Mouse (Mus musculus) embryonic facial prominence, embryonic 12.5 days (tissue): ENCODE data around the gene Tsc22d4. TPM values are rescaled to one million over a fixed set of nuclear protein-coding genes. Genes with fewer than 3 reads are reported as not detected.

ENCODE experiments used
- ATAC-seq: fragments of 200-750 bp; cut with Nextera tagmentation; 2 replicates; pipeline ENCODE4 v1.8.0; 2017; ENCODE audit not compliant: insufficient number of reproducible peaks, insufficient read depth, low FRiP score, low TSS enrichment
- H3K27ac ChIP-seq: fragments of 300-500 bp; sonication (generic); 2 replicates; pipeline ENCODE4 v1.5.1; 2016; ENCODE audit warnings: mild to moderate bottlenecking
- H3K27me3 ChIP-seq: fragments of 300-500 bp; sonication (generic); 2 replicates; pipeline ENCODE4 v1.6.1; 2016; ENCODE audit warnings: mild to moderate bottlenecking, moderate library complexity
- H3K36me3 ChIP-seq: fragments of 300-500 bp; sonication (generic); 2 replicates; pipeline ENCODE4 v1.6.1; 2016; ENCODE audit warnings: mild to moderate bottlenecking
- H3K4me1 ChIP-seq: fragments of 300-500 bp; sonication (generic); 2 replicates; pipeline ENCODE4 v1.6.1; 2016
- H3K4me2 ChIP-seq: fragments of 300-500 bp; sonication (generic); replicated peaks from 2 replicates; pipeline ENCODE4 v1.6.1; 2016; ENCODE audit warnings: mild to moderate bottlenecking, moderate library complexity
- H3K4me3 ChIP-seq: fragments of 300-500 bp; sonication (generic); 2 replicates; pipeline ENCODE4 v1.5.1; 2016; ENCODE audit warnings: mild to moderate bottlenecking
- H3K9ac ChIP-seq: fragments of 300-500 bp; sonication (generic); 2 replicates; pipeline ENCODE4 v1.6.1; 2016; ENCODE audit warnings: mild to moderate bottlenecking, moderate library complexity
- H3K9me3 ChIP-seq: fragments of 300-500 bp; sonication (generic); 2 replicates; pipeline ENCODE4 v1.6.1; 2016; ENCODE audit warnings: mild to moderate bottlenecking, moderate library complexity
- WGBS: fragments of 180-500 bp; shearing (Covaris S2); methylation state at CpG from one replicate; pipeline ENCODE4 v1.1.7; 2016; 5-methylcytosine and 5-hydroxymethylcytosine counted together
- polyA plus RNA-seq: library from polyadenylated mRNA; unstranded; fragments of >200 nt; fragmentation: Nextera tagmentation; extraction: Ambion mirVana; gene quantifications from 2 replicates; pipeline ENCODE4 v1.2.1, GENCODE M21; 2016

Tsc22d4 gene
- polyA plus RNA-seq, 1 experiment from 2014 or later, result 133 TPM

- 83% methylated on average over 5 of the region's 5 CpGs for WGBS
- H3K4me1 ChIP-seq, result no peaks in the 10 kb centered on the region
- no peaks in the 10 kb centered on the region for H3K27me3 ChIP-seq
- no peak overlapping the region for H3K4me3 ChIP-seq
- no peak overlapping the region for H3K27ac ChIP-seq
- H3K36me3 ChIP-seq, result no peaks in the 10 kb centered on the region
- no peak overlapping the region for H3K9ac ChIP-seq
- no peak for ATAC-seq
- H3K4me2 ChIP-seq, result no peak overlapping the region
- H3K9me3 ChIP-seq, result no peaks in the 10 kb centered on the region
Observed at GRCm38 (mm10) chr5:137723840-137724239, 21.7 kb upstream of the Tsc22d4 start.

GRCm38 (mm10) chr5:137726767-137727166, 18.8 kb upstream of the Tsc22d4 start:
- 71% methylated on average over 6 of the region's 6 CpGs for WGBS
- Histone ChIP-seq H3K27me3 (no peaks in the 10 kb centered on the region), H3K9me3 (no peaks in the 10 kb centered on the region), H3K36me3 (peaks cover 12% of the 10 kb centered on the region), H3K4me3 (no peak overlapping the region), H3K4me1 (0 out of 2 replicates have a peak, but pooled peaks cover 4% of the 10 kb centered on the region), H3K27ac (no peak overlapping the region), H3K4me2 (no peak overlapping the region), H3K9ac (no peak overlapping the region)
- ATAC-seq, result no peak

- ATAC-seq, result no peak; the same call in 1 of the 2 replicates
- 78% methylated on average over 12 of the region's 12 CpGs for WGBS
- Histone ChIP-seq H3K9me3 (no peaks in the 10 kb centered on the region), H3K36me3 (peaks cover 67% of the 10 kb centered on the region), H3K27ac (0 out of 2 replicates have a peak overlapping the region, but pooled peaks have one; percentile 54), H3K4me3 (no peak overlapping the region), H3K4me2 (peak overlapping the region; percentile 10), H3K27me3 (no peaks in the 10 kb centered on the region), H3K4me1 (peaks cover 25% of the 10 kb centered on the region), H3K9ac (no peak overlapping the region)
Observed at GRCm38 (mm10) chr5:137733638-137734288, 11.8 kb upstream of the Tsc22d4 start.

- Histone ChIP-seq H3K4me1 (peaks cover 33% of the 10 kb centered on the region), H3K27ac (peak overlapping the region; percentile 54), H3K36me3 (peaks cover 67% of the 10 kb centered on the region), H3K9me3 (no peaks in the 10 kb centered on the region), H3K4me3 (no peak overlapping the region), H3K4me2 (peak overlapping the region; percentile 10), H3K9ac (peak overlapping the region; percentile 33; the same call in 1 of the 2 replicates), H3K27me3 (no peaks in the 10 kb centered on the region)
- peak; percentile 57 for ATAC-seq
- 72% methylated on average over 6 of the region's 6 CpGs for WGBS
Observed at GRCm38 (mm10) chr5:137734289-137735061, 11.1 kb upstream of the Tsc22d4 start.

GRCm38 (mm10) chr5:137737400-137737940, 8.1 kb upstream of the Tsc22d4 start:
- peaks cover 42% of the 10 kb centered on the region for H3K4me1 ChIP-seq
- ATAC-seq, result no peak
- no peak overlapping the region for H3K4me2 ChIP-seq
- H3K27ac ChIP-seq, result no peak overlapping the region
- H3K27me3 ChIP-seq, result no peaks in the 10 kb centered on the region
- peaks cover 49% of the 10 kb centered on the region for H3K36me3 ChIP-seq
- H3K4me3 ChIP-seq, result no peak overlapping the region
- H3K9me3 ChIP-seq, result no peaks in the 10 kb centered on the region
- peak overlapping the region; percentile 15; the same call in 1 of the 2 replicates for H3K9ac ChIP-seq
- WGBS, result 81% methylated on average over 6 of the region's 6 CpGs

- no peak for ATAC-seq
- Histone ChIP-seq H3K4me3 (no peak overlapping the region), H3K9me3 (no peaks in the 10 kb centered on the region), H3K4me1 (peaks cover 42% of the 10 kb centered on the region), H3K4me2 (no peak overlapping the region), H3K9ac (peak overlapping the region; percentile 19; the same call in 1 of the 2 replicates), H3K27ac (no peak overlapping the region), H3K36me3 (peaks cover 38% of the 10 kb centered on the region), H3K27me3 (no peaks in the 10 kb centered on the region)
- WGBS, result 44% methylated on average over 5 of the region's 5 CpGs
Observed at GRCm38 (mm10) chr5:137738516-137738915, 7.0 kb upstream of the Tsc22d4 start.

- WGBS, result 66% methylated on average over 9 of the region's 9 CpGs
- Histone ChIP-seq H3K4me1 (peaks cover 32% of the 10 kb centered on the region), H3K9me3 (no peaks in the 10 kb centered on the region), H3K27ac (no peak overlapping the region), H3K27me3 (no peaks in the 10 kb centered on the region), H3K4me3 (peak overlapping the region; percentile 73), H3K4me2 (peak overlapping the region; percentile 75), H3K36me3 (peaks cover 31% of the 10 kb centered on the region), H3K9ac (0 out of 2 replicates have a peak overlapping the region, but pooled peaks have one; percentile 19)
- ATAC-seq, result no peak
Observed at GRCm38 (mm10) chr5:137739471-137739870, 6.1 kb upstream of the Tsc22d4 start.

- Histone ChIP-seq H3K4me2 (peak overlapping the region; percentile 75), H3K27me3 (no peaks in the 10 kb centered on the region), H3K4me1 (peaks cover 27% of the 10 kb centered on the region), H3K27ac (peak overlapping the region; percentile 80), H3K9ac (peak overlapping the region; percentile 72), H3K4me3 (peak overlapping the region; percentile 73), H3K36me3 (peaks cover 21% of the 10 kb centered on the region), H3K9me3 (no peaks in the 10 kb centered on the region)
- ATAC-seq, result peak; percentile 38; the same call in 1 of the 2 replicates
- WGBS, result 6% methylated on average over 11 of the region's 11 CpGs
Observed at GRCm38 (mm10) chr5:137740506-137740905, 5.0 kb upstream of the Tsc22d4 start.

- peaks cover 13% of the 10 kb centered on the region for H3K36me3 ChIP-seq
- no peaks in the 10 kb centered on the region for H3K9me3 ChIP-seq
- H3K4me1 ChIP-seq, result peaks cover 27% of the 10 kb centered on the region
- peak within 1 kb of the TSS; percentile 75 for H3K4me2 ChIP-seq
- H3K27me3 ChIP-seq, result no peaks in the 10 kb centered on the region
- H3K4me3 ChIP-seq, result peak within 1 kb of the TSS; percentile 73
- ATAC-seq, result peak; percentile 82
- peak within 1 kb of the TSS; percentile 72 for H3K9ac ChIP-seq
- peak within 1 kb of the TSS; percentile 80 for H3K27ac ChIP-seq
- 1% methylated on average over 64 of the region's 71 CpGs for WGBS
Observed at GRCm38 (mm10) chr5:137741023-137741931, 4.3 kb upstream of the Tsc22d4 start, which contains the start of gene Nyap1. TSS of gene Nyap1 (minus strand) at chr5:137741607.

GRCm38 (mm10) chr5:137742048-137742447, 3.5 kb upstream of the Tsc22d4 start:
- peak overlapping the region; percentile 73 for H3K4me3 ChIP-seq
- ATAC-seq, result no peak
- peak overlapping the region; percentile 72; the same call in 1 of the 2 replicates for H3K9ac ChIP-seq
- WGBS, result 56% methylated on average over 10 of the region's 10 CpGs
- no peak overlapping the region for H3K27ac ChIP-seq
- H3K4me1 ChIP-seq, result peaks cover 27% of the 10 kb centered on the region
- no peaks in the 10 kb centered on the region for H3K27me3 ChIP-seq
- no peaks in the 10 kb centered on the region for H3K9me3 ChIP-seq
- H3K4me2 ChIP-seq, result peak overlapping the region; percentile 75
- H3K36me3 ChIP-seq, result peaks cover 8% of the 10 kb centered on the region; the same call in 1 of the 2 replicates

- no peak for ATAC-seq
- peaks cover 29% of the 10 kb centered on the region for H3K4me1 ChIP-seq
Observed at GRCm38 (mm10) chr5:137742836-137743235, 2.7 kb upstream of the Tsc22d4 start.

More at GRCm38 (mm10) chr5:137742836-137743235, 2.7 kb upstream of the Tsc22d4 start:
- H3K9ac ChIP-seq, result no peak overlapping the region
- H3K9me3 ChIP-seq, result no peaks in the 10 kb centered on the region
- 94% methylated on average over 6 of the region's 6 CpGs for WGBS
- peaks cover 3% of the 10 kb centered on the region; the same call in 1 of the 2 replicates for H3K36me3 ChIP-seq
- no peak overlapping the region for H3K27ac ChIP-seq
- no peaks in the 10 kb centered on the region for H3K27me3 ChIP-seq
- no peak overlapping the region for H3K4me3 ChIP-seq
- H3K4me2 ChIP-seq, result no peak overlapping the region
